Mouse (Mus musculus) CH12.LX (cell line): ENCODE measurements at regions not wholly inside any gene's neighbourhood (a gene's known extent, or its start where the extent isn't known, plus 50 kb on each side); places are given as distances from the start of the nearest gene placed in this dataset.

Experiments
- DNase-seq: peaks from one replicate; pipeline ENCODE4 v3.0.0-alpha.2; 2013; ENCODE audit errors: extremely low read depth
- H3K27ac ChIP-seq: 2 replicates; pipeline ENCODE4 v1.5.1; 2012; ENCODE audit warnings: low read depth, mild to moderate bottlenecking, control low read depth, moderate library complexity; ENCODE audit not compliant: insufficient read depth
- H3K27me3 ChIP-seq: replicated peaks from 2 replicates; pipeline ENCODE3; 2012; ENCODE audit warnings: inconsistent platforms
- H3K36me3 ChIP-seq, 2 experiments: replicated peaks in 1 of 2; 2 replicates each; pipeline versions ENCODE3 to v1.6.1; 2012; ENCODE audit warnings: inconsistent platforms in 1 of 2, low read length in 1 of 2, mild to moderate bottlenecking in 1 of 2, mixed read lengths in 1 of 2, moderate library complexity in 1 of 2; ENCODE audit not compliant: control insufficient read depth in 1 of 2, insufficient read depth in 1 of 2
- H3K4me1 ChIP-seq, 2 experiments: 2 replicates each; pipeline ENCODE4 v1.6.1; 2012; ENCODE audit warnings: inconsistent platforms in 1 of 2, moderate library complexity in 1 of 2; ENCODE audit not compliant: insufficient read depth in 2 of 2, control insufficient read depth in 1 of 2
- H3K4me2 ChIP-seq: 2 replicates; pipeline ENCODE4 v1.6.1; 2012; ENCODE audit warnings: low read depth, mild to moderate bottlenecking, control low read depth; ENCODE audit not compliant: poor library complexity, insufficient read depth, severe bottlenecking
- H3K4me3 ChIP-seq, 3 experiments: fragments of 150-350 bp in 1 of 3; sonication (generic) in 1 of 3; replicated peaks in 1 of 3; 2 replicates each; pipeline versions ENCODE3 to v1.5.1; 2011 to 2012; ENCODE audit warnings: low read depth in 2 of 3, low read length in 2 of 3, mild to moderate bottlenecking in 2 of 3, moderate library complexity in 2 of 3, control low read depth in 1 of 3, improper control_type of control experiment in 1 of 3, inconsistent platforms in 1 of 3, mixed read lengths in 1 of 3; ENCODE audit not compliant: poor library complexity in 1 of 3
- H3K79me2 ChIP-seq: replicated peaks from 2 replicates; pipeline ENCODE4 v1.6.1; 2012; ENCODE audit warnings: mild to moderate bottlenecking, moderate library complexity; ENCODE audit not compliant: control insufficient read depth, poor library complexity, insufficient read depth, severe bottlenecking; ENCODE audit errors: extremely low read depth
- H3K9ac ChIP-seq: 2 replicates; pipeline ENCODE4 v1.6.1; 2012; ENCODE audit warnings: low read depth, mild to moderate bottlenecking, control low read depth, moderate library complexity; ENCODE audit not compliant: insufficient read depth
- H3K9me3 ChIP-seq: replicated peaks from 2 replicates; pipeline ENCODE3; 2012; ENCODE audit warnings: low read length, inconsistent platforms, mixed read lengths
- CTCF ChIP-seq, 2 experiments: IDR thresholded peaks in 1 of 2; conservative IDR thresholded peaks in 1 of 2; 2 replicates each; pipeline ENCODE4 v1.5.1; 2011 to 2012; ENCODE audit warnings: low read depth in 2 of 2, low read length in 2 of 2, improper control_type of control experiment in 1 of 2, inconsistent platforms in 1 of 2, mild to moderate bottlenecking in 1 of 2, moderate library complexity in 1 of 2
- JUN ChIP-seq: IDR thresholded peaks from 2 replicates; pipeline ENCODE4 v1.6.1; 2011; ENCODE audit warnings: low read depth, mild to moderate bottlenecking, low read length, improper control_type of control experiment, moderate library complexity; ENCODE audit not compliant: insufficient read depth
- MAFK ChIP-seq: IDR thresholded peaks from 2 replicates; pipeline ENCODE4 v1.6.1; 2011; ENCODE audit warnings: low read length, improper control_type of control experiment; ENCODE audit not compliant: insufficient replicate concordance
- MAX ChIP-seq: IDR thresholded peaks from 2 replicates; pipeline ENCODE4 v1.6.1; 2011; ENCODE audit warnings: low read length, improper control_type of control experiment
- MAZ ChIP-seq: IDR thresholded peaks from 2 replicates; pipeline ENCODE4 v1.6.1; 2012; ENCODE audit warnings: low read depth, mild to moderate bottlenecking, inconsistent platforms, low read length, improper control_type of control experiment, moderate library complexity
- MEF2A ChIP-seq: IDR thresholded peaks from 2 replicates; pipeline ENCODE4 v1.6.1; 2014; ENCODE audit warnings: low read depth, mild to moderate bottlenecking, inconsistent platforms, low read length, improper control_type of control experiment, borderline replicate concordance
- MXI1 ChIP-seq: IDR thresholded peaks from 2 replicates; pipeline ENCODE4 v1.6.1; 2011; ENCODE audit warnings: mild to moderate bottlenecking, low read depth, low read length, improper control_type of control experiment
- MYC ChIP-seq: IDR thresholded peaks from 2 replicates; pipeline ENCODE4 v1.6.1; 2011; ENCODE audit warnings: low read depth, mild to moderate bottlenecking, improper control_type of control experiment, low read length
- NELFE ChIP-seq: IDR thresholded peaks from 2 replicates; pipeline ENCODE4 v1.6.1; 2011; ENCODE audit warnings: low read depth, low read length, improper control_type of control experiment
- NRF1 ChIP-seq: IDR thresholded peaks from 2 replicates; pipeline ENCODE4 v1.6.1; 2014; ENCODE audit warnings: low read depth, mild to moderate bottlenecking, inconsistent platforms, low read length, improper control_type of control experiment, moderate library complexity
- POLR2AphosphoS2 ChIP-seq: IDR thresholded peaks from 2 replicates; pipeline ENCODE4 v1.6.1; 2011; ENCODE audit warnings: low read depth, low read length, improper control_type of control experiment
- RCOR1 ChIP-seq: conservative IDR thresholded peaks from 2 replicates; pipeline ENCODE4 v1.6.1; 2012; ENCODE audit warnings: low read depth, mild to moderate bottlenecking, inconsistent platforms, low read length, improper control_type of control experiment
- UBTF ChIP-seq: IDR thresholded peaks from 2 replicates; pipeline ENCODE4 v1.6.1; 2012; ENCODE audit warnings: low read depth, mild to moderate bottlenecking, inconsistent platforms, low read length, improper control_type of control experiment, moderate library complexity
- USF1 ChIP-seq: IDR thresholded peaks from 2 replicates; pipeline ENCODE4 v1.6.1; 2014; ENCODE audit warnings: low read depth, mild to moderate bottlenecking, inconsistent platforms, low read length, improper control_type of control experiment
- USF2 ChIP-seq: conservative IDR thresholded peaks from 2 replicates; pipeline ENCODE4 v1.6.1; 2011; ENCODE audit warnings: low read depth, low read length, improper control_type of control experiment
- ZKSCAN1 ChIP-seq: IDR thresholded peaks from 2 replicates; pipeline ENCODE4 v1.6.1; 2012; ENCODE audit warnings: low read depth, inconsistent platforms, low read length, improper control_type of control experiment, borderline replicate concordance
- ZMIZ1 ChIP-seq: IDR thresholded peaks from 2 replicates; pipeline ENCODE4 v1.6.1; 2012; ENCODE audit warnings: low read depth, mild to moderate bottlenecking, inconsistent platforms, low read length, improper control_type of control experiment
- dilution Hi-C: fragments of 300-500 bp; cut with MboI; formaldehyde crosslinking; loops from 2 replicates; pipeline ENCODE4 v1.14.3; 2020; ENCODE audit warnings: low sequenced_read_pairs; ENCODE audit not compliant: extremely low pct_unique_long_range_greater_than_20kb, extremely low pct_ligation_motif_present
- in situ Hi-C: fragments of 300-500 bp; cut with MboI; formaldehyde crosslinking; loops from 3 replicates; pipeline ENCODE4 v1.14.3; 2019; ENCODE audit warnings: low sequenced_read_pairs, low pct_ligation_motif_present, low pct_unique_long_range_greater_than_20kb, mixed read lengths

GRCm38 (mm10) chr12:43885596-43885995, 324.5 kb downstream of the Dnajb9 start:
- no peaks in the 10 kb centered on the region for H3K4me1 ChIP-seq
- no peaks in the 10 kb centered on the region for H3K27me3 ChIP-seq
- H3K9me3 ChIP-seq, result no peaks in the 10 kb centered on the region
- H3K36me3 ChIP-seq, result no peaks in the 10 kb centered on the region
- no peaks in the 10 kb centered on the region for H3K79me2 ChIP-seq
- no peak for DNase-seq
- H3K9ac ChIP-seq, result no peak overlapping the region
- H3K4me2 ChIP-seq, result no peak overlapping the region
- dilution Hi-C loops (no loop called here), in situ Hi-C loops (no loop called here)
- no peak overlapping the region for H3K4me3 ChIP-seq
- H3K27ac ChIP-seq, result no peak overlapping the region
- no peak for TF ChIP-seq JUN
- TF ChIP-seq POLR2AphosphoS2, result no peak
- no peak for TF ChIP-seq NELFE
- no peak for TF ChIP-seq USF2
- TF ChIP-seq MEF2A, result no peak

GRCm38 (mm10) chr12:43860479-43860878, 349.6 kb downstream of the Dnajb9 start:
- TF ChIP-seq POLR2AphosphoS2 (no peak), RCOR1 (no peak), USF2 (no peak), JUN (no peak), CTCF (conservative IDR thresholded peaks at IDR 0.05 in 1 of 2, IDR thresholded peaks at IDR 0.05 in 1 of 2; ENCODE audit: low read depth in 2 of 2, low read length in 2 of 2) (no peak), NRF1 (no peak), MXI1 (no peak), MYC (no peak), MAX (no peak), UBTF (no peak), NELFE (no peak), MAFK (no peak), MAZ (no peak), USF1 (no peak), ZKSCAN1 (no peak), ZMIZ1 (no peak)
- H3K4me1 ChIP-seq, result no peaks in the 10 kb centered on the region
- H3K9ac ChIP-seq, result no peak overlapping the region
- in situ Hi-C loops (no loop called here), dilution Hi-C loops (no loop called here)
- no peak overlapping the region for H3K4me2 ChIP-seq
- H3K27me3 ChIP-seq, result no peaks in the 10 kb centered on the region
- DNase-seq, result no peak
- no peaks in the 10 kb centered on the region for H3K79me2 ChIP-seq
- no peaks in the 10 kb centered on the region for H3K36me3 ChIP-seq
- H3K9me3 ChIP-seq, result no peaks in the 10 kb centered on the region
- no peak overlapping the region for H3K4me3 ChIP-seq
- H3K27ac ChIP-seq, result no peak overlapping the region
